Mouse (Mus musculus) midbrain, embryonic 13.5 days (tissue): ENCODE measurements around the gene Lgr6. TPM values are rescaled to one million over a fixed set of nuclear protein-coding genes. Genes with fewer than 3 reads are reported as not detected.

Experiments used
- ATAC-seq: fragments of 200-750 bp; cut with Nextera tagmentation; 2 replicates; pipeline ENCODE4 v1.8.0; 2017; ENCODE audit warnings: mild to moderate bottlenecking, moderate TSS enrichment, moderate library complexity
- H3K27ac ChIP-seq: fragments of 300-500 bp; sonication (generic); 2 replicates; pipeline ENCODE4 v1.5.1; 2015; ENCODE audit warnings: inconsistent platforms, mild to moderate bottlenecking, moderate library complexity
- H3K27me3 ChIP-seq: fragments of 300-500 bp; sonication (generic); 2 replicates; pipeline ENCODE4 v1.6.1; 2015; ENCODE audit warnings: mild to moderate bottlenecking, inconsistent platforms
- H3K36me3 ChIP-seq: fragments of 300-500 bp; sonication (generic); 2 replicates; pipeline ENCODE4 v1.6.1; 2015; ENCODE audit warnings: mild to moderate bottlenecking, inconsistent platforms
- H3K4me1 ChIP-seq: fragments of 300-500 bp; sonication (generic); replicated peaks from 2 replicates; pipeline ENCODE4 v1.6.1; 2015; ENCODE audit warnings: inconsistent platforms
- H3K4me2 ChIP-seq: fragments of 300-500 bp; sonication (generic); replicated peaks from 2 replicates; pipeline ENCODE4 v1.6.1; 2015; ENCODE audit warnings: moderate library complexity, mild to moderate bottlenecking, inconsistent platforms
- H3K4me3 ChIP-seq: fragments of 300-500 bp; sonication (generic); replicated peaks from 2 replicates; pipeline ENCODE4 v1.5.1; 2015; ENCODE audit warnings: mild to moderate bottlenecking, inconsistent platforms
- H3K9ac ChIP-seq: fragments of 300-500 bp; sonication (generic); replicated peaks from 2 replicates; pipeline ENCODE4 v1.6.1; 2015; ENCODE audit warnings: mild to moderate bottlenecking, inconsistent platforms
- H3K9me3 ChIP-seq: fragments of 300-500 bp; sonication (generic); 2 replicates; pipeline ENCODE4 v1.6.1; 2016; ENCODE audit warnings: mild to moderate bottlenecking, inconsistent platforms
- WGBS: fragments of 180-500 bp; shearing (Covaris S2); methylation state at CpG from one replicate; pipeline ENCODE4 v1.1.7; 2015; 5-methylcytosine and 5-hydroxymethylcytosine counted together
- polyA plus RNA-seq: library from polyadenylated mRNA; unstranded; fragments of >200 nt; fragmentation: Nextera tagmentation; extraction: Ambion mirVana; gene quantifications from 2 replicates; pipeline ENCODE4 v1.2.1, GENCODE M21; 2015

Gene Lgr6
- polyA plus RNA-seq, 1 experiment from 2014 or later, result 0.44 TPM

GRCm38 (mm10) chr1:134972920-134973319, 132.2 kb downstream of the Lgr6 start:
- Histone ChIP-seq H3K9me3 (no peaks in the 10 kb centered on the region), H3K27me3 (no peaks in the 10 kb centered on the region), H3K4me1 (no peaks in the 10 kb centered on the region), H3K4me3 (no peak overlapping the region), H3K36me3 (peaks cover 17% of the 10 kb centered on the region), H3K27ac (no peak overlapping the region), H3K4me2 (no peak overlapping the region), H3K9ac (no peak overlapping the region)
- ATAC-seq, result no peak
- WGBS, result 56% methylated on average over 1 of the region's 1 CpGs

- H3K9me3 ChIP-seq, result no peaks in the 10 kb centered on the region
- H3K27ac ChIP-seq, result no peak overlapping the region
- peaks cover 7% of the 10 kb centered on the region for H3K27me3 ChIP-seq
- no peak for ATAC-seq
- H3K4me1 ChIP-seq, result peaks cover 15% of the 10 kb centered on the region
- peaks cover 15% of the 10 kb centered on the region for H3K36me3 ChIP-seq
- no peak overlapping the region for H3K4me3 ChIP-seq
- H3K4me2 ChIP-seq, result no peak overlapping the region
- WGBS, result 96% methylated on average over 2 of the region's 2 CpGs
- H3K9ac ChIP-seq, result no peak overlapping the region
These were observed 139.6 kb downstream of the Lgr6 start for GRCm38 (mm10) chr1:134965430-134965829.

GRCm38 (mm10) chr1:134962821-134963220, 142.3 kb downstream of the Lgr6 start:
- Histone ChIP-seq H3K9me3 (no peaks in the 10 kb centered on the region), H3K4me3 (peak overlapping the region; percentile 74), H3K27ac (no peak overlapping the region), H3K27me3 (peaks cover 7% of the 10 kb centered on the region), H3K9ac (peak overlapping the region; percentile 64), H3K36me3 (no peaks in the 10 kb centered on the region), H3K4me1 (peaks cover 15% of the 10 kb centered on the region), H3K4me2 (peak overlapping the region; percentile 70)
- 5% methylated on average over 11 of the region's 11 CpGs for WGBS
- peak; percentile 75 for ATAC-seq

- peak; percentile 100 for ATAC-seq
- Histone ChIP-seq H3K9ac (peak within 1 kb of the TSS; percentile 64), H3K27me3 (peaks cover 10% of the 10 kb centered on the region), H3K36me3 (no peaks in the 10 kb centered on the region), H3K4me3 (peak within 1 kb of the TSS; percentile 74), H3K4me1 (peaks cover 15% of the 10 kb centered on the region), H3K9me3 (no peaks in the 10 kb centered on the region), H3K4me2 (peak within 1 kb of the TSS; percentile 70), H3K27ac (no peak within 1 kb of the TSS)
- 2% methylated on average over 50 of the region's 50 CpGs for WGBS
These were observed 142.8 kb downstream of the Lgr6 start, which contains the start of gene Ube2t for GRCm38 (mm10) chr1:134962053-134962803. Ube2t (plus strand) TSS chr1:134962565.

GRCm38 (mm10) chr1:134960634-134961033, 144.4 kb downstream of the Lgr6 start:
- Histone ChIP-seq H3K36me3 (no peaks in the 10 kb centered on the region), H3K4me1 (peaks cover 15% of the 10 kb centered on the region)
- 59% methylated on average over 7 of the region's 7 CpGs for WGBS

GRCm38 (mm10) chr1:134955637-134956176, 149.4 kb downstream of the Lgr6 start, which contains the start of gene Ppp1r12b:
Ppp1r12b (minus strand) TSS chr1:134955942.
- Histone ChIP-seq H3K4me1 (peaks cover 14% of the 10 kb centered on the region), H3K9me3 (no peaks in the 10 kb centered on the region), H3K4me3 (peak within 1 kb of the TSS; percentile 78), H3K9ac (peak within 1 kb of the TSS; percentile 87), H3K27ac (peak within 1 kb of the TSS; percentile 91), H3K4me2 (peak within 1 kb of the TSS; percentile 87), H3K27me3 (0 out of 2 replicates have a peak, but pooled peaks cover 3% of the 10 kb centered on the region), H3K36me3 (no peaks in the 10 kb centered on the region)
- ATAC-seq, result peak; percentile 99
- WGBS, result under 1% methylated on average over 39 of the region's 39 CpGs

More at GRCm38 (mm10) chr1:134960634-134961033, 144.4 kb downstream of the Lgr6 start:
- H3K27me3 ChIP-seq, result peaks cover 10% of the 10 kb centered on the region
- no peaks in the 10 kb centered on the region for H3K9me3 ChIP-seq
- no peak overlapping the region for H3K4me2 ChIP-seq
- no peak overlapping the region for H3K4me3 ChIP-seq
- no peak overlapping the region for H3K9ac ChIP-seq
- H3K27ac ChIP-seq, result no peak overlapping the region
- ATAC-seq, result no peak

- WGBS, result 5% methylated on average over 16 of the region's 16 CpGs
- H3K4me2 ChIP-seq, result peak overlapping the region; percentile 87
- no peak; the same call in 1 of the 2 replicates for ATAC-seq
These were observed 149.9 kb downstream of the Lgr6 start for GRCm38 (mm10) chr1:134955050-134955636.

GRCm38 (mm10) chr1:134949946-134950345, 155.1 kb downstream of the Lgr6 start:
- WGBS, result 84% methylated on average over 3 of the region's 3 CpGs

More at GRCm38 (mm10) chr1:134955050-134955636, 149.9 kb downstream of the Lgr6 start:
- H3K4me1 ChIP-seq, result peaks cover 14% of the 10 kb centered on the region
- no peaks in the 10 kb centered on the region for H3K36me3 ChIP-seq
- peak overlapping the region; percentile 87 for H3K9ac ChIP-seq
- H3K9me3 ChIP-seq, result no peaks in the 10 kb centered on the region
- H3K4me3 ChIP-seq, result peak overlapping the region; percentile 78
- H3K27me3 ChIP-seq, result 0 out of 2 replicates have a peak, but pooled peaks cover 3% of the 10 kb centered on the region
- peak overlapping the region; percentile 91 for H3K27ac ChIP-seq

GRCm38 (mm10) chr1:134947590-134947989, 157.5 kb downstream of the Lgr6 start:
- Histone ChIP-seq H3K9me3 (no peaks in the 10 kb centered on the region), H3K27ac (no peak overlapping the region), H3K4me3 (no peak overlapping the region), H3K4me2 (no peak overlapping the region), H3K36me3 (peaks cover 6% of the 10 kb centered on the region), H3K4me1 (no peaks in the 10 kb centered on the region), H3K9ac (no peak overlapping the region), H3K27me3 (no peaks in the 10 kb centered on the region)
- no peak for ATAC-seq
- 82% methylated on average over 7 of the region's 7 CpGs for WGBS

More at GRCm38 (mm10) chr1:134949946-134950345, 155.1 kb downstream of the Lgr6 start:
- H3K27ac ChIP-seq, result no peak overlapping the region
- ATAC-seq, result no peak
- H3K4me2 ChIP-seq, result no peak overlapping the region
- no peak overlapping the region for H3K4me3 ChIP-seq
- H3K27me3 ChIP-seq, result no peaks in the 10 kb centered on the region
- H3K9ac ChIP-seq, result no peak overlapping the region
- peaks cover 6% of the 10 kb centered on the region for H3K36me3 ChIP-seq
- H3K9me3 ChIP-seq, result no peaks in the 10 kb centered on the region
- peaks cover 10% of the 10 kb centered on the region for H3K4me1 ChIP-seq

- Histone ChIP-seq H3K36me3 (peaks cover 1% of the 10 kb centered on the region), H3K4me2 (no peak overlapping the region), H3K27me3 (no peaks in the 10 kb centered on the region), H3K4me1 (no peaks in the 10 kb centered on the region), H3K9me3 (no peaks in the 10 kb centered on the region), H3K9ac (no peak overlapping the region), H3K27ac (no peak overlapping the region), H3K4me3 (no peak overlapping the region)
- 96% methylated on average over 2 of the region's 2 CpGs for WGBS
- ATAC-seq, result no peak
These were observed 162.2 kb downstream of the Lgr6 start for GRCm38 (mm10) chr1:134942898-134943297.

GRCm38 (mm10) chr1:134940863-134941262, 164.2 kb downstream of the Lgr6 start:
- H3K9ac ChIP-seq, result no peak overlapping the region
- H3K4me1 ChIP-seq, result no peaks in the 10 kb centered on the region
- no peaks in the 10 kb centered on the region for H3K27me3 ChIP-seq
- H3K4me2 ChIP-seq, result no peak overlapping the region
- no peaks in the 10 kb centered on the region for H3K36me3 ChIP-seq
- no peak for ATAC-seq
- H3K9me3 ChIP-seq, result no peaks in the 10 kb centered on the region
- WGBS, result 77% methylated on average over 4 of the region's 4 CpGs
- no peak overlapping the region for H3K27ac ChIP-seq
- H3K4me3 ChIP-seq, result no peak overlapping the region

GRCm38 (mm10) chr1:134938233-134938632, 166.8 kb downstream of the Lgr6 start:
- Histone ChIP-seq H3K9me3 (no peaks in the 10 kb centered on the region), H3K27me3 (no peaks in the 10 kb centered on the region), H3K4me2 (no peak overlapping the region), H3K36me3 (no peaks in the 10 kb centered on the region), H3K4me1 (no peaks in the 10 kb centered on the region), H3K27ac (no peak overlapping the region), H3K9ac (no peak overlapping the region), H3K4me3 (no peak overlapping the region)
- WGBS, result 95% methylated on average over 1 of the region's 1 CpGs
- ATAC-seq, result no peak
